Mouse (Mus musculus): ENCODE measurements around the gene Zfp184.

Gene Zfp184

DNA sequence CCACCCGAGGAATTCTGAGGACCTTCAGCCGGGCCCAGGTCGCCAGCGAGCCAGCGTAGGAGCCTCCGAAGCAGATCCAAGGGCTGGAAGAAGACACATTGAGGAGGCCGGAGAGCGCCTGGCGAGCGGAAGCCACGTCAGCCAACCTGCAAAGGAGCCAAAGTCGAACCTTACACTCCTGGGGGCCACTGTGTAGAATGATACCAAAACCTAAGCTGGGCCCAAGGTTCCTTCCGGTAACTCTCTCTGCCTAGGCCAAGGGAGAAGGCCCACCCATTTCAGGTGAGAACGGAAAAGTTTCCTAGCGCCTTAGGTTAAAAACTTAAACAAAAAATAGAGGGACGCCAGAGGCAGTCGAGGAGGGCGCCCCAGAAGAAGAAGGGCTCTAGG is 62.2 kb downstream of the Zfp184 start:
- Histone ChIP-seq H3K27me3 (ENCODE audit: control insufficient read depth, insufficient read depth, low read length, poor library complexity, severe bottlenecking) (no peaks in the 10 kb centered on the region), H3K36me3 (ENCODE audit: control insufficient read depth, insufficient read depth, low read length, poor library complexity, severe bottlenecking) (no peaks in the 10 kb centered on the region)
- no peak for DNase-seq (ENCODE audit: low read depth, low spot score)

DNA sequence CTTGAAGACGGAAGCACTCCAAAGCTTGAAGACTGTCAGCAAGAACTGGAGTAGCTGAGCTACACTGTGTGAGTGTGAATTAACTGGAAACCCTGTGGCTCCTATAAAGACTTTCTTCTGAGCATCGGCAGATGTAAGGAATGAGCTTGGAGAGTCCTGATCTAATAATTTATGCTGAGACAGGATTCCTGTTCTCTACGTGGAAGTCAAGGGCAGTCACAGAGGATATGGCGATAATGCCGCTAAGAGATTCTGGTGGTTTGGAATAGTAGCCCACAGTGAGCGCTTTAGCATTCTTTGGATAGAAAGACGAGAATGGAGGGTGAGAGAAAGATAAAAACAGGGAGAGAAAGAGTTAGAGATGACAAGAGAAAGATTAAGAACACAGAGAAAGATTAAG is 63.0 kb downstream of the Zfp184 start:
- no peak for DNase-seq (ENCODE audit: low read depth, low spot score)
- H3K36me3 ChIP-seq (ENCODE audit: control insufficient read depth, insufficient read depth, low read length, poor library complexity, severe bottlenecking) = no peaks in the 10 kb centered on the region
- H3K27me3 ChIP-seq (ENCODE audit: control insufficient read depth, insufficient read depth, low read length, poor library complexity, severe bottlenecking) = no peaks in the 10 kb centered on the region

DNA sequence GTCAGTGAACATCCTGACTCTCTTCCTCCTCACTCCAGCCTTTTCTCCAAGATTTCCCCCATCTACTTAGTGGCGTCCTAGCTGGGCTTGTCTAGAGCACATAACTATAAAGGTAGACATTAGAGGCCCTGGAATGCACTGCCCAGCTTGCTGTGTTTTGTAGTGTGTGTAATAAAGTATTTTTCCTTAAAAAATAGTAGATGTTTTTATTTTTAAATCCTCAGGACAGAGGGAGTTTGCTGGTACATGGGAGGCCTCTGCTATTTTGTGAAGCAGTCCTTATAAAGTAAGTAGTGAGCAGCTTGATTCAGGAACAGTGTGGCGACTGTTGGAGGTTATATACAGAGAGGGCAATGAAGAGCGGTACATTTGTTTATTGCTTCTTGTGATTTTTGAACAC is 63.8 kb downstream of the Zfp184 start:
- no peaks in the 10 kb centered on the region for H3K36me3 ChIP-seq (ENCODE audit: control insufficient read depth, insufficient read depth, low read length, poor library complexity, severe bottlenecking)
- no peaks in the 10 kb centered on the region for H3K27me3 ChIP-seq (ENCODE audit: control insufficient read depth, insufficient read depth, low read length, poor library complexity, severe bottlenecking)
- DNase-seq (ENCODE audit: low read depth, low spot score) = no peak

DNA sequence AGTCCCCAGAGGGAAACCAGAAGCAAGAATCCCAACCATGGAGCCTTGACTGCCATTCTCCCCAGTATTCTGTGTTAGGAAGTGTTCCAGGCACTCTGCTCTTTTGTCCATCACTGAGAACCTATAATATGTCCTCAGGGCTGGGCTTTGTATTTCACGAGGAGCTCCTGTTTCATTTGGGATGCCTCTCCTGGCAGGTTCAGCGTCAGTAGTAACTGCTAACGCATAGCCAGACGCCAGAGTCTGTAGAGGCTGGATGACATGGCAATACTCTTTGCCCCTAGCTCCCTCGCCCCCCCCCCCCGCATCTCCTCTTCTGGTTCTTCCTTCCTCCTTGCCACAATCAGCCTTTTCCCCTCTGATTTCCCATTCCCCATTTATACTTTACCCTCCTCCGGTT is 64.7 kb downstream of the Zfp184 start, which contains the start of gene Prss16:
Gene Prss16 (minus strand): TSS at position 101 of the 400 bp plus-strand sequence.
- DNase-seq (ENCODE audit: low read depth, low spot score) = no peak
- Histone ChIP-seq H3K27me3 (ENCODE audit: control insufficient read depth, insufficient read depth, low read length, poor library complexity, severe bottlenecking) (no peaks in the 10 kb centered on the region), H3K36me3 (ENCODE audit: control insufficient read depth, insufficient read depth, low read length, poor library complexity, severe bottlenecking) (no peaks in the 10 kb centered on the region)
